Mouse (Mus musculus) CH12.LX (cell line): ENCODE data around the gene Cftr.

Experiments used
- CHD2 ChIP-seq: IDR thresholded peaks from 2 replicates; pipeline ENCODE4 v1.6.1; 2011; ENCODE audit warnings: low read length, improper control_type of control experiment
- CTCF ChIP-seq, 2 experiments: IDR thresholded peaks in 1 of 2; conservative IDR thresholded peaks in 1 of 2; 2 replicates each; pipeline ENCODE4 v1.5.1; 2011 to 2012; ENCODE audit warnings: low read depth in 2 of 2, low read length in 2 of 2, improper control_type of control experiment in 1 of 2, inconsistent platforms in 1 of 2, mild to moderate bottlenecking in 1 of 2, moderate library complexity in 1 of 2
- ELF1 ChIP-seq: IDR thresholded peaks from 2 replicates; pipeline ENCODE4 v1.6.1; 2014; ENCODE audit warnings: low read depth, mild to moderate bottlenecking, inconsistent platforms, low read length, improper control_type of control experiment
- EP300 ChIP-seq: IDR thresholded peaks from 2 replicates; pipeline ENCODE4 v1.6.1; 2011; ENCODE audit warnings: low read length, improper control_type of control experiment
- GABPA ChIP-seq: IDR thresholded peaks from 2 replicates; pipeline ENCODE4 v1.6.1; 2012; ENCODE audit warnings: low read depth, low read length, improper control_type of control experiment, inconsistent platforms; ENCODE audit not compliant: insufficient replicate concordance
- HCFC1 ChIP-seq: IDR thresholded peaks from 2 replicates; pipeline ENCODE4 v1.6.1; 2012; ENCODE audit warnings: low read depth, mild to moderate bottlenecking, inconsistent platforms, low read length, improper control_type of control experiment
- JUN ChIP-seq: IDR thresholded peaks from 2 replicates; pipeline ENCODE4 v1.6.1; 2011; ENCODE audit warnings: low read depth, mild to moderate bottlenecking, low read length, improper control_type of control experiment, moderate library complexity; ENCODE audit not compliant: insufficient read depth
- MAFK ChIP-seq: IDR thresholded peaks from 2 replicates; pipeline ENCODE4 v1.6.1; 2011; ENCODE audit warnings: low read length, improper control_type of control experiment; ENCODE audit not compliant: insufficient replicate concordance
- MAX ChIP-seq: IDR thresholded peaks from 2 replicates; pipeline ENCODE4 v1.6.1; 2011; ENCODE audit warnings: low read length, improper control_type of control experiment
- MAZ ChIP-seq: IDR thresholded peaks from 2 replicates; pipeline ENCODE4 v1.6.1; 2012; ENCODE audit warnings: low read depth, mild to moderate bottlenecking, inconsistent platforms, low read length, improper control_type of control experiment, moderate library complexity
- MYC ChIP-seq: IDR thresholded peaks from 2 replicates; pipeline ENCODE4 v1.6.1; 2011; ENCODE audit warnings: low read depth, mild to moderate bottlenecking, improper control_type of control experiment, low read length
- POLR2A ChIP-seq: IDR thresholded peaks from 2 replicates; pipeline ENCODE4 v1.6.1; 2011; ENCODE audit warnings: low read depth, mild to moderate bottlenecking, improper control_type of control experiment, low read length
- USF2 ChIP-seq: conservative IDR thresholded peaks from 2 replicates; pipeline ENCODE4 v1.6.1; 2011; ENCODE audit warnings: low read depth, low read length, improper control_type of control experiment
- ZNF384 ChIP-seq: IDR thresholded peaks from 2 replicates; pipeline ENCODE4 v1.6.1; 2012; ENCODE audit warnings: low read depth, low read length, improper control_type of control experiment, inconsistent platforms

DNA sequence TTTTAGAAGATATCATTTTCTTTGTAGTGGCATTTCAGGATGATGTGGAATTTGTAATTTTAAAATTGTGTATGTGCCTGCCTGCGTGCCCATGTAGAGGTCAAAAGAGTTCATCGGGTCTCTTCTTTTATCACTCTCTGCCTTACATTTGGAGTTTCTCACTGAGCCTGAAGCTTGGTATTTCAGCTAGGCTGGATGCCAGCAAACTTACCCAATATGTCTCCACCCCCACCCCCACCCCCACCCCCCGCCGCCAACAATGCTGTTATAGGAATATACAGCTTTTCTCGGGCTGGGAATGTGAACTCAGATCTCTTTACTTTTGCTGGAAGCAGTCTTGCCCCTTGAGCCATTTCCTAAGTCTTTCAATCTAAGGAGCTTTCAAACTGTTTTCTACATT, 191.7 kb downstream of the Cftr start:
- TF ChIP-seq GABPA, result no peak
- TF ChIP-seq JUN, result no peak
- no peak for TF ChIP-seq CTCF (conservative IDR thresholded peaks at IDR 0.05 in 1 of 2, IDR thresholded peaks at IDR 0.05 in 1 of 2; ENCODE audit: low read depth in 2 of 2, low read length in 2 of 2)
- no peak for TF ChIP-seq POLR2A
- no peak for TF ChIP-seq MAX
- TF ChIP-seq CHD2, result no peak
- no peak for TF ChIP-seq MAFK
- TF ChIP-seq EP300, result no peak
- TF ChIP-seq ELF1, result no peak
- TF ChIP-seq HCFC1, result no peak
- TF ChIP-seq MYC, result no peak
- TF ChIP-seq ZNF384, result no peak
- TF ChIP-seq USF2, result no peak
- TF ChIP-seq MAZ, result no peak
